Mouse (Mus musculus) adipocyte (in vitro differentiated cells): ENCODE data around the gene Pctp.

Source experiments
- DNase-seq: peaks from one replicate; pipeline ENCODE4 v3.0.0-alpha.2; 2016; ENCODE audit warnings: low spot score

Gene Pctp

DNA sequence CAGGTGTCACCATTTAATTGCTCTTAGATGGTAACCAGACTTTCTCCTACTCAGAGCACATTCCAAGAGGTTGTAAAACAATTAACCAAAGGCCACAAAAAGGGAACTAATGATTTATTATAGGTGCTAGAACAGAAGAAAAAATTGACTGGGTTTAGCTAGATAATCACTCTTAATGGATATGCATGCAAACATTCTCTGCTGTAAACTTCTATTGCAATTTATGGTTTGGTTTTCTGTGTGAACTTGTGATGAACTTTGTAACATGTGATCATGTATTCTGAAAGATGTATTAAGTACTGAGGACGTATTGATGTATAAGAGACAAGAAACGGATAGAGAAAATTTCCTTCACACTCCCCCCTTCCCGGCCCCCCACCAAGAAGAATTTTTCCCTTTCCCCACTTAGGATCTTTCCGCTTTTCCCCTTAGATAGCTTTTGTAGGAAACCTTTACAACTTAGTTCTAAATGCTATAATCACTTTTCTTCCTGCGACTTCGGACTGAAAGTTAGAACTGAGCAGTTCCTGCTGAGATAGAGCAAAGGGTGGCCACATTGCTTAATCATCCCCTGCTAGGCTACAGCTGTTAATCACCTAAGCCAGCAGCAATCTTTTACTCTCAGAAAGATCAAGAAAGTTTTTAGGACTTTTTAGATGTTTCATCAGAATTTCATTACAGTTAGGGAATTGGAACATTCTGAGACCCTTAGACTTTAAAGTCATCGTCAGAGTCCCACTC is 5.3 kb upstream of the Pctp start:
- DNase-seq = no peak

DNA sequence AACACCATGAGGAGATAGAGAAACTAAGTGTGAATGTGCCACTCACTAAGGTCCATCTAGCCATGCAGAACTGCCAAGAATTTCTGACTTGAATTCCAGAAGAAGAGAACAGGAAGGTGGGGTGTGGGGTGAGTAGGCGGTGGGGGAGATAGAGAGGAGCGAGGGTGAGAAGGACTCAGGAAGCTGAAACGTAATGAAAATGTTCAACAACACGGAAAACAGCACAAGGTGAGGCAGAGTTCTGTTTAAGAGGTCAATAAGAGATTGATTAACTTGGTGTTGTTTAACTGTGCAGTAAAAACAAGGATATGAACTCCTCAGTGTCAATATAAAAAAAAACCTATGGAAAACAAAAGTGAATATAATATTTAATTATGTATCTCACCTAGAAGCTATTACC is 3.4 kb upstream of the Pctp start:
- DNase-seq = no peak

DNA sequence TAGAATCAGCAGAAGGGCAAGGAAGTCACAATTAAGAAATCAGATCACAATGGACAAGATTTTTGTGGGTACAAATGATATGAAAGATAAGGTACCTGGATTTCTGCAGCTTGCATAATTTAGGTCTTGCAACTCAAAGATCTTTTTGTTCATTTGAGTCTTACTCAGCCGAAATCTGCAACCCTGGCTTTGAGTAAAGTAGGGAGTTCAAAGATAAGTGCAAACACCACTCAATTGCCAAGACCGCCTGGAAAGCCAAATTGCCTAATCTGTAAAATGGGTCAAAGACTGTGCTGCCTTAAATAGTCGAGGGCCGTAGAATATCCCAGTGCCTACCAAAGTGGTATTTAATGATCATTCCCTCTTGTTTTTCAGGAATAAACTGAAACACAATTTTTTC is 692 bp upstream of the Pctp start:
- DNase-seq = no peak

DNA sequence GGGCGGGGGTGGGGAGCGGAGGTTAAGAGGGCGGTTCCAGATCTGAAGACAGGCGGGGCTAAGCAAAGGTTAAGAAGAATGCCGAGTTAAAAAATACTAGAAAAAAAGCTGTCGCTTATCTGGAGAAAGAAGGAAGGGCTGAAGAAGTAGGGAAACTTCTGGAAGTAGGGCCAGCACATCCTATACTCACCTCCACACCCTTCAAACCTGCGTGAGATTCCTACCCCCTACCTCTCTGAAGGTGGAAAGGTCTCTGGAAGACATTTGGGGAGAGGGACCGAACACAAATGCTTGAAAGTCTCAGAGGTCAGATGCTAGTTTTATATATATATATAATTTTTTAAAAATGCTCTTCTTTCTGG is 274 bp upstream of the Pctp start:
- no peak for DNase-seq

DNA sequence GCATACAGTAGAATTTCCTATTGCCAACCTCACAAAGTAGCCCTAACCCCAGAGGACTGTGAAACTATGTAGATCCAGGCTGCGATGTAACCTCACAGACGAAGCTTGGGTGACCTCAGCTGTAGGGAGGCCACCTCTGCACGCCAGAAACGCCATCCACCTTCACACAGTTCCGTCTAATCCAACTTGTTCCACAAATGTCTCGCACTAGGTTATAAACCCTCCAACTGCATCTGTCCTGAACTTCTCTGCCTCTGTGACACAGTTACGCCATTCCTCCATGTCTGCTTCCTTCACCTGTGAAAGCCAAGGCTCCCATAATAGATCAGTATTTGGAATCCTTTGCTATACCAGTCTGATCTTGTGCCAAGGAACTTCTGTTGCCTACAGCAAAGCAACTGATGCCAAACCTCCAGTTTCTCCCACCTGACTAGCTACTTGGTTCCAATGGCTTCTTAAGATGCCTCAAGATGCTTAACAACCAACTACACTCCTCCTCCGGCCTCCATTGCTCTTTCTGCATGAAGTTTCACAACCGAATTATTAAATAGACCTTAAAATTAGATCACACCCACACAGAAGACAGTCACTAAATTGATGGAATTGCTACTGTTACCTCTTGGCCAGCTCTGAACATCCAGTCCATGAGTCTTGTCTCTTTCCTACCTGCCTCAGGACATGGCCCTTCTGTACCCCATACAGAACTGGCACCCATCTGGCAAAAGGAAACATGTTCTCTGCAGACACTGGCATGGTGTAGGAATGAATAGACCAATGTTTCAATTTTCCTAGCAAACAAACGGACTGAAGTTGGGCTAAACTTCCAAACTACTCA is 1.1 kb downstream of the Pctp start:
- DNase-seq = no peak

DNA sequence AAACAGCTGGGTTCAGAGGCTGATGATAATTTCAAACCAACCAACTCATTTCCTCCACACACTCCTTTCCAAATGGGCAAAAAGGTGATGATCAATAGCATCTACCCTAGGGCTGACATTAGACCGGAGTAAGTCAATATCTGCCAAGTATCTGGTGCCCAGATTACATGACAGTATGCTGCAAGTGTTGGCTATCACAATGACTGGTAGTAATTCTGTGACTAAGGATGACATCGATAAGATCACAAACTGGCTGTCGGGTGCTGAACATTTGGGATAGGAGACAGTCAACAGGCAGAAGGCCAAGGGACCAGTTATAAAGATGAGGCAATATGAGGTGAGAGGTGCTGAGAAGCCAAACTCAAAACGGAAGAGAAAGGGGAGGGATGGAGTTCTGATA is 2.0 kb downstream of the Pctp start:
- DNase-seq = no peak

DNA sequence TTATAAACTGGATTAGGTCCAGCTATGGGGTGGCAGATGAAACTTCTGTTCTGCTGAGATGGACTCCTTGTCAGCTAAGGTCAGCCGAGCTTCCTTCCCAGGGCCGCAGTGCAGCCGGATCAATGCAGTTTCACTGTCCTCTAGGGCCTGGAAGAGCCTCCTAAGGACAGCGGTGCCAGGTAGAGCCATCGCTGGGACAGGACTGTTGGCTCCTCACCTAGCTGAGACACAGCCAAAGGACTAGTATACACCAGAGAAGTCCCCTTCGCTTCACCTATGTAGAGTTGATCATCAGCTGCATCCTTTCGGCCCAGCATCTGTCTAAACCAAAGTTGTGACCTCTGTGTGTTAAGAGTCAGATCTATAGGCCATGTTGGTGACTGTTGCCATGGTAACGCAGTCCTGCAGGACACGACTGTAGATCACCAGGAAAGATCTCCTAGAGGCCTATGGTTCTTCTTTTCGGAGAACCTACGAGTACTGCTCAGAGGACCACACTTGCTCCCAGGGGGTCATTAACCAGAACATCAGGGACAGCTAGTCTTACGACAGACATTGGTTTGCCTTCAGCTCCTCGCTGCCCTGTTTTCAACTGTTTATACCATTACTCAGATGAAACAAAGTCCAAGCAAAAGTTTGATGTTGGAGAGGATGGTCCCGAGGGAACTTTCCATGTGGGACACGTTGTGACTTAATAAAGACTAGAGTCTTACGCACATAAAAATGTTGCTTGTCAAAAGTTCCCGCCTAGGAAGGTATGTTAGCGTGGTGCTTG is 3.5 kb downstream of the Pctp start:
- DNase-seq = no peak

DNA sequence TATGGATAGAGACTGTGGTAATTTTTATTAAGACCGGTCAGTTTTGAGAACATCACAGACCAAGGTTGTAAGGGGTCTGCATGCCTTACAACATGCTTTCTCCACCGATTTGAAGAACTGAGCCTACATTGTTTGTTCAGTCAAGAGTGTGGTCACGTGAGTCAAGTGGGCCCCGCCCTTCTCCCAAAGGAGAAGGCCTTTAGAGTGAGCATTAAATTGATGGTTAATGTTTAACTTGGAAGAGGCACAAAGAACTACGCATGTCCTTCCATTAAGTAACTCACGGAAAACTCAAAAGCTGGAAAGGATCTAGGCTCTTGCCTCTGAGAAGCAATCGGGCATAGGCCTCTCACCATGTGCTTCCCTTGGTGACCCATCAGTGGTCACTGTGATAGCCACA is 5.8 kb downstream of the Pctp start:
- no peak for DNase-seq

DNA sequence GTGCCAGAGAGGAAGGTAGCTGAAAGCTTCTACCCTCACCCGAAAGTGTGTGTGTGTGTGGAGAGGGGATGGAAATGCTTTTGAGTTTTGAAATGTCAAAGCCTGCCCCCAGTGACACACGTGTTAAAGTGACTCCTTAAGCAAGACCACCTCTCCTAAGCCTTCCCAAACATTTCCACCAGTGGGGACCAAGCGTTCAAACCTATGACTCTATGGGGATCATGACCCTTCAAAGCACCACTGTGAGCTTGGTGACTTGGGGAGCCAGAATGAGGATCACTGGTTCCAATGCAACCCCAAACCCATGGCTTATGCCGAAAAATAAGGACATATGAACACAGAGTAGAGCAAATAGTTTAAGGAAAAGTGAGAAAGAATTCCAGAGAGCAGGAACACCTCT is 6.3 kb downstream of the Pctp start:
- DNase-seq = no peak

DNA sequence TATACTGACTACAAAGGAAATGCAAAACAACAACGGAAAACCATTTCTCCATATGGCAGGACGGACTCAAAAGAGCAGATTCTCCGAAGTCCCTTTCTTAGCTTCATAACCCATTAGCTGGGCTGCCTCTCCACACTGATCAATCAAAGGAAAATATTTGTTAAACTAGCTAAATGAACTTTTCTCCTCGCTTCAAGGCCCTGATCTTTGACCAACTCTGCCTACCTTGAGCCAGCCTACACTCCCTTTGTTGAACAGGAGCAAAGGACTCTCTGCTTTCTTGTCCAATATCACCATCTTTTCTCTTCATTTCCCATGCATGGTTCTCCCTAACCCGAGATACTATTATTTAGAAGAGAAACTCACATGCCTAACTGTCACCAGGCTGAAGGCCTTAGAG is 7.1 kb downstream of the Pctp start:
- DNase-seq = no peak

DNA sequence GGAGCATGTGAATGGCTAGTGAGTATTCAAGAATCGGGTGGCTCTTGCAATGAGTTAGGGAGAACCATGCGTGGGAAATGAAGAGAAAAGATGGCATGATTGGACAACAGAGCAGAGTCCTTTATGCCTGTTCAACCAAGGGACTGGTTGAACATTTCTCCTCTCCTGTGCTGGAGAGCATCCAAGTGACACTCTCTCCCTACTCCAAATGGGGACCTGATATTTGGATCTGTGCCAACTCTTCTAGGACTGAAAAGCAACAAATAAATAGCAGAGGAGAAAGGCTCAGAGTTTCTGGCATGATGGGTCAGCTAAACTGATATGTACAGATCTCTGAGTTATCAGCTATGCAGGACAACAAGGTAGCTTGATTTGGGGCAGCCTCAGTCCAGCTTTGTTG is 8.0 kb downstream of the Pctp start:
- no peak for DNase-seq

DNA sequence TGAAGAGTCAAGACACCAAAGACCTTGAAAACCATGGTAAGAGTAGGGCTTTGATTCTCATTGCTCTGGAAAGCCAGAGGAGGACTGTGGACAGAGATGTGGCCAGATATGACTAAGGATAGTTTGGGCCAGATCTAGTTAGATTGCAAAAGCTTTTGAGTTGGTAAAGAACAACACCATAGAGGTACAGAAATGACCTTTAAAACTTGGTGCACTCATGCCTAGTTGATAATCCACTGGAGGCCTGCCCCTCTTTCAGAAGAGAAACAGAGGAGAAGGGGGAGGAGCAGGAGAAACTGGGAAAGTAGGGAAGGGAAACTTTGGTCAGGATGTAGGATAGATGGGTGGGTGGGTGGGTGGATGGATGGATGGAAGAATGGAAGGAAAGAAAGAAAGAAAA is 11.0 kb downstream of the Pctp start:
- no peak for DNase-seq

DNA sequence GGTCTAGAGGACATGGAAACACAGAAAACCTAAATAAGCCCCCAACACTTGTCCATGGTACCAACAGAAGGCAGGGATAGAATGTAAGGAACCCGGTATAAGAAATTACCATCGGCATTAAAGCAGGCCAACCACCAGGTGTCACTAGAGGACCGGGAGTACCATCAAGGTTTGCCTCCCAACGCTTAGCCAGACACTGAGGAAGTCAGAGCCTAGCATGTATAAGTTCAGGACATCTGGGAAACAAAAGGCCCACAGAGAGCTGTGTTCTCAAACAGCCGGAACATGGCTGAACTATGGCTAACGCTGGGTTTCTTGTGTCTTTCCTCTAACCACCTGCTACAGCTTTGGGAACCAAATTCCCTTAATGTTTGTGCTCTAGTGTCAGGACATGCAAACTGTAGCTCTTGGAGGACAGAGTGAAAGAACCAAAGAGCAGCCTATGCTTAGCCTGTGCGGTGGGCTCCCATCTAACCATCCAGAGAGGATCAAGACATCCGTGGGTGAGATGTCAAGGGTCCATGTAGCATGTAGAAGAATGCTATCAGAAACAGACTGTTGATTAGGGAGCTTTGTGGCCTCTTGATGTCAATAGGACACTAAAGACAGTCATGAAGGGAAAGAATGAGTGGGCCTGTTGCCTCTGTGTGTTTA is 13.6 kb downstream of the Pctp start:
- DNase-seq = peak; percentile 73

DNA sequence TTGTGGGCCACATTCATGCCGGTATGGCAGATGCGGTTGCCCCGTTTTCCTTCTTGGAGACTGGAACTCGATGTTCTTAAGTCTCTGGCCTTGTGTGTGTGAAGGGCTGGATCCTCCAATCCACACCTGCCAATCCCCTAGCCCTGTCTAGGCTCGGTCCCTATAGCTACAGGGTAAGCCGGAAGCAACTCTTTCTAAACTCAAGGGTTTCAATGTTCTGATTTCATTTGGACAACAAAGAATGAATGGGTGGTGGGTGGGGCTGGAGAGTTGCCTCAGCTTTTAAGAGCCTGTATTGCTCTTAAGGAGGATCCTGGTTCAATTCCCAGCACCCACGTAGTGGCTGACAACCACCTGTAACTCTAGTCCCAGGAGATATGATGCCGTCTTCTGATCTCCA is 16.2 kb downstream of the Pctp start:
- DNase-seq = no peak

DNA sequence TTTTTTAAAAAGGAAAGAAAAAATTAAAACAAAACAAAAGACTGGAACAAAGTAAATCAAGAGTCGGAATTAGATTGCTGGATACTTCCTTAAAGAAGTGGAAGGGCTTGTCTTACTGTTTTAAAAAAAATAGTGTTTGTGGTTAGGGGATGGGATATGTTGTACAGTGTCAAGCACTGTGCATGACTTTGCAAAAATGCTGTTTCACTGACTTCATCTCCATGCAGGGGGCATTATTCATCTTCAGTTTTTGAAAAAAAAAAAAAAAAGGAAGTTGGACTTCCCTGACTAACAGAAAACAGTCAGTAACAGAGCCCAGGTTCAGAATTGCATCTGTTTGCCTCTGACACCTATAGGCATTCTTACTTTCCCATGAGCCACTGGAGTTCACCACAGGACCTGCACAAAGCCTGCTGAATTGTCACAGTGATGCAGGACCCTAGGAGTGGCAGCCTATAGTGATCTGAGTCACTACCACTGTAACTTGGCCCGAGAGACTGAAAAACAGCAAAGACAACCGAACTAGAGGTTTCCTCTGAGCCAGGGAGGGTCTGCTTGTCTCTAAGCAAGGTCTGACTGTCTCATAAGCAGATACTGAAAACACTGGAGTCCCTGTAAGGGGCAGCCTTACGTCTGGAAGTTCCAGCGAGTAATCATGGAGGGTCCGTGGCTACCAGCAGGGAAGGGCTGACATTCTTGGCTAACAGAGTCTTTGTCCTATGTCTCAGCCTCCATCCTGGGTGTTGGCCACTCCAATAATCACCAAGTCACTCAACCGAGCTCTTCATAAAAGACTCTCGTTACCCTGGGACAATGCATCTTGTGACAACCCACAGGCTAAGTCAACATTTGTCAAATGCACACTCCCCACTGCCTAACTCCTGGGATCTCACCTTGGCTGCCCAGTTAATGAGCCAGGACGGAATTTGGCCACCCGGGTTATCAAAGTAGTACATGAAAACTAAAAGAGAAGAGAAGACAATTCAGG is 17.2 kb downstream of the Pctp start:
- no peak for DNase-seq

DNA sequence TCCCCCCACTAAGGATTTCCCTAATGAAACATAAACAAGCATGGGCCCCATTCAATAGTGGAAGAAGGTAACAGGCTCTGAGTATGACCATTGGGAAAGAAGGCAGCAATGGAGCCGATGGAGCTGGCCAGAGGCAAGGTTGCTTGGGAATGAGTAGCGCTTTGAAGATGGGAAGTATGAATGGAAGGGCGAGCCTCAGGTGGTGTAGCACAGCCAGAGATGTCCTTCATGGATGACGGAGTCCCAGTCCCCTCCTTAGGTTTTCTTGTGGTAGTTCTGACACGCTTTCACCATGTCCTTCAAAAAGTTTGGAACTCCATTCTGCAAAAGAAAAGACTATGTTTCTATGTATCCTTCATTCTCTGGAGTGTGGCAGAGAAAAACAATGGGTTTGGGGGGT is 18.3 kb downstream of the Pctp start:
- no peak for DNase-seq

DNA sequence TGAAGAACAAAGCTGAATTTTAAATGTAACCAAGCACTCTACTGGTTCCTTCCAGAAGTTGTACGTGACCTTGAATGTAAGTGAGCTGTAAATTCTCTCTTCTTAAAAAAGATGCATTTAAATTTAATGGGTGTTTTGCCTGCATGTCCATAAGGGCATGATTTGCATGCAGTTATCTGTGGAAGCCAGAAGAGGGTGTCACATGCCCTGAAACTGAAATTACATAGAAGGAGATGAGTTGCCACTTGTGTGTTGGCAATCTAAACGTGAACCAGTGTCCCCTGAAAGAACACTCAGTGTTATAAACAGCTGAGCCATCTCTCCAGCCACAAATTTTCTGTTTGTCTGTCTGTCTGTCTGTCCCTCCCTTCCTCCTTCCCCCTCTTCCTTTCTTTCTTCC is 19.8 kb downstream of the Pctp start:
- no peak for DNase-seq

DNA sequence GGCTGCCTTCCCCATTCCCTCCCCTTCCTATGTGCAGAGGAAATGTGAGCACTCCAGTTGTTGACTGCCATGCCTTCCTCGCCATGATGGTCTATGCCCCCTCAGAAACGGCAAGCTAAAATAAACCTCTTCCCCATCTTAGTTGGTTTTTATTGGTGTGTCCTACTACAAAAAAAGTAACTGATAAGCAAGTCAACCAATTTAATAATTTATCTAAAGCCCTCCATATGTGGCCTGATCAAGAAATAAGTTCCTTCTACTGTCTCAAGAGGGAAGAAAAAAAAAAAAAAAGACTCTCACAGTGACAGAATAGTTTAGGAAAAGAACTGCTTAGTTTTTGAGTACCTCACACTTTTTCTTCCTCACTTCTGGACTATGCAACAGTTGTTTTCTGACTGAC is 22.6 kb downstream of the Pctp start:
- no peak for DNase-seq

DNA sequence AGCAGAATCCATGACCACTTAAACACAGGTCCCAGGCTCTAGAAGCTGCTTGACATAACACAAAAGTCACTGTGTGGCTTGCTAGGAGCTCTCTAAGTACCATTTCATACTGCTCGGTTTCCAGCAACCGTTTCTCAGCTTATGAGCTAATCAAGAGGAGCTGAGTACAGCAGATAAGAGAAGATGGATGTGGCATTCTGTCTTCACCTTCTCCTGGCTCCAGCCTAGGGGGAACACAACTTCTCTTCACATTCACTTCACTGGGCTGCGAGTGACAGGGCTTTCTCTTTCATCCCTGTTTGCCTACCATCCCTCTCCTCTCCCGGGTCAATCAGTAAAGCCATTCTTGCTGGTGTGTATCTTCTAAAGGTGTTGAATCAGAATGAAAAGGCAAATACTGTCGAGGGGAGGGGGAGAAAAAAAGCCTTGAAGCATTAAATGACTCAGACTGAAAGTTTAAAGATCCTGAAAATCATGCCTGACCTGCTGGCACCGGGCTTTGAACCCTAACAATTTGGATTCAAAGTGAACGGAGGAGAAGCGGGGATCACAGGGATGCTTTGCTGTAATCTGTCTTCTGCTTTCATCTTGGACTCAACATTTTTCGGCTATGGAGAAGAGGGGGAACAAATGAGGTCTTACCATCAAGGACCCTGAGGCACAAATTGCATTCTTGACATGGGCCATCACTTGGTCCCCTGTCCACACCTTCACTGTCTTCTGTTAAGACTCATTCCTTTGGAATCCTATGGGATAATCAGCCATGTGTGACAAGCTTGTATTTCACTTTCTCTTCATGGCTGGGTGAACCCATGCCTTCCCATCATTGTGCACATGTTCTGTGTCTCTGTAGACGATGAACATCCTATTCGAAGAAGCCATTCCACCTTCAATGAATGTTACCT is 23.5 kb downstream of the Pctp start:
- DNase-seq = no peak

DNA sequence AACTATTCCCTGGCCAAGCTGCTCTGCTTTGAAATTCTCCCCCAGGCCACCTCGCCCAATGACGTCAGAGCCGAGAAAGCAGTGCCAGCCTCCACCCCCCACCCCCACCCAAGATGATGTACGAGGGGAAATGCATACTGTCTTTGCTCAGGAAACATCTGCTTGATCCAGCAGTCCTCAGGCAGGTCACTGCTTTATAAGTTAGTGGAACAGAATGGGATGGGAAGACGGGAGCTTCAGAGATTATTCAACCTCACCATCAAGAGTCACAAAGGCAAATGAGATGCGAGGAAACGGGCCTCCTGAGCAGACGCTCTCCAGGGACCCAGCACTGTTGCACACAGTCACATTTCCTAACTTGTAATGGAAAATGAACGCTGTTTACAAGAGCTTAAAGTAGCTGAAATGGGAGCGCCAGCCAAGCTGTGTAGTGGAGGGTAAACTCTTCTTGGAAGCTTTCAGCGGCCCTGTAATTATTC is 24.3 kb downstream of the Pctp start:
- no peak for DNase-seq
